Mouse (Mus musculus) olfactory bulb, adult 2 months (tissue): ENCODE data around the gene Rhog.

Experiments used
- CTCF ChIP-seq: fragments of 200-500 bp; IDR thresholded peaks from 2 replicates; pipeline ENCODE4 v1.5.1; 2012; ENCODE audit warnings: low read depth, mild to moderate bottlenecking, low read length, moderate library complexity; ENCODE audit not compliant: insufficient read depth
- POLR2A ChIP-seq: fragments of 200-500 bp; IDR thresholded peaks from 2 replicates; pipeline ENCODE4 v1.6.1; 2012; ENCODE audit warnings: mild to moderate bottlenecking, low read depth, low read length, moderate library complexity; ENCODE audit not compliant: insufficient read depth

GRCm38 (mm10) chr7:102221899-102222298, 34.0 kb downstream of the Rhog start:
- no peak for TF ChIP-seq CTCF
- no peak for TF ChIP-seq POLR2A
